Mouse (Mus musculus): Measurements from ENCODE around the gene Hoxd11.

Hoxd11 gene

GRCm38 (mm10) chr2:74666411-74666810 is 12.9 kb upstream of the Hoxd11 start:
- no peak for DNase-seq (ENCODE audit: low read depth)

- DNase-seq (ENCODE audit: low read depth): no peak
Observed at GRCm38 (mm10) chr2:74667191-74667841, 12.0 kb upstream of the Hoxd11 start.

- no peak for DNase-seq (ENCODE audit: low read depth)
Observed at GRCm38 (mm10) chr2:74667842-74668357, 11.5 kb upstream of the Hoxd11 start, which contains the start of gene Hoxd13. Gene Hoxd13 (plus strand): TSS chr2:74668310.

GRCm38 (mm10) chr2:74668370-74669229 is 10.8 kb upstream of the Hoxd11 start:
- DNase-seq (ENCODE audit: low read depth): no peak

- no peak for DNase-seq (ENCODE audit: low read depth)
Observed at GRCm38 (mm10) chr2:74669230-74669578, 10.2 kb upstream of the Hoxd11 start.

GRCm38 (mm10) chr2:74669650-74670235 is 9.6 kb upstream of the Hoxd11 start:
- no peak for DNase-seq (ENCODE audit: low read depth)

GRCm38 (mm10) chr2:74670632-74671188 is 8.6 kb upstream of the Hoxd11 start:
- DNase-seq (ENCODE audit: low read depth): no peak

GRCm38 (mm10) chr2:74671847-74672246 is 7.5 kb upstream of the Hoxd11 start:
- no peak for DNase-seq (ENCODE audit: low read depth)

- DNase-seq (ENCODE audit: low read depth): peak; percentile 76
Observed at GRCm38 (mm10) chr2:74672481-74673362, 6.6 kb upstream of the Hoxd11 start.

GRCm38 (mm10) chr2:74673835-74674425 is 5.4 kb upstream of the Hoxd11 start:
- no peak for DNase-seq (ENCODE audit: low read depth)

- no peak for DNase-seq (ENCODE audit: low read depth)
Observed at GRCm38 (mm10) chr2:74674881-74675665, 4.3 kb upstream of the Hoxd11 start, which contains the start of gene Hoxd12. Gene Hoxd12 (plus strand): TSS chr2:74675013.

GRCm38 (mm10) chr2:74675666-74676282 is 3.6 kb upstream of the Hoxd11 start:
- DNase-seq (ENCODE audit: low read depth): no peak

- no peak for DNase-seq (ENCODE audit: low read depth)
Observed at GRCm38 (mm10) chr2:74676376-74677052, 2.8 kb upstream of the Hoxd11 start.

GRCm38 (mm10) chr2:74677106-74677505 is 2.3 kb upstream of the Hoxd11 start:
- no peak for DNase-seq (ENCODE audit: low read depth)

- no peak for DNase-seq (ENCODE audit: low read depth)
Observed at GRCm38 (mm10) chr2:74679596-74679971, 227 bp downstream of the Hoxd11 start.

GRCm38 (mm10) chr2:74679980-74680379 is 623 bp downstream of the Hoxd11 start:
- DNase-seq (ENCODE audit: low read depth): no peak

GRCm38 (mm10) chr2:74680561-74681398 is 1.4 kb downstream of the Hoxd11 start:
- DNase-seq (ENCODE audit: low read depth): no peak

Data from NIH3T3 (cell line).